Mouse (Mus musculus) lung, adult 18-20 months (tissue): ENCODE results near the gene Pdhx.

Experiments used
- DNase-seq, 2 experiments: peaks; one replicate each; pipeline ENCODE4 v3.0.0; 2022; ENCODE audit warnings: mixed read lengths in 2 of 2

Gene Pdhx

GRCm38 (mm10) chr2:103055820-103056219, 17.5 kb downstream of the Pdhx start:
- no peak for DNase-seq

GRCm38 (mm10) chr2:103051937-103052893, 21.1 kb downstream of the Pdhx start:
- DNase-seq = no peak

- DNase-seq = no peak
These were observed 28.0 kb downstream of the Pdhx start for GRCm38 (mm10) chr2:103045286-103045685.

GRCm38 (mm10) chr2:103040896-103041295, 32.4 kb downstream of the Pdhx start:
- no peak for DNase-seq

- DNase-seq = peak in 1 of 2 experiments; percentile 60
These were observed 35.5 kb downstream of the Pdhx start for GRCm38 (mm10) chr2:103037831-103038230.

- no peak for DNase-seq
These were observed 50.6 kb downstream of the Pdhx start for GRCm38 (mm10) chr2:103022728-103023127.

DNA sequence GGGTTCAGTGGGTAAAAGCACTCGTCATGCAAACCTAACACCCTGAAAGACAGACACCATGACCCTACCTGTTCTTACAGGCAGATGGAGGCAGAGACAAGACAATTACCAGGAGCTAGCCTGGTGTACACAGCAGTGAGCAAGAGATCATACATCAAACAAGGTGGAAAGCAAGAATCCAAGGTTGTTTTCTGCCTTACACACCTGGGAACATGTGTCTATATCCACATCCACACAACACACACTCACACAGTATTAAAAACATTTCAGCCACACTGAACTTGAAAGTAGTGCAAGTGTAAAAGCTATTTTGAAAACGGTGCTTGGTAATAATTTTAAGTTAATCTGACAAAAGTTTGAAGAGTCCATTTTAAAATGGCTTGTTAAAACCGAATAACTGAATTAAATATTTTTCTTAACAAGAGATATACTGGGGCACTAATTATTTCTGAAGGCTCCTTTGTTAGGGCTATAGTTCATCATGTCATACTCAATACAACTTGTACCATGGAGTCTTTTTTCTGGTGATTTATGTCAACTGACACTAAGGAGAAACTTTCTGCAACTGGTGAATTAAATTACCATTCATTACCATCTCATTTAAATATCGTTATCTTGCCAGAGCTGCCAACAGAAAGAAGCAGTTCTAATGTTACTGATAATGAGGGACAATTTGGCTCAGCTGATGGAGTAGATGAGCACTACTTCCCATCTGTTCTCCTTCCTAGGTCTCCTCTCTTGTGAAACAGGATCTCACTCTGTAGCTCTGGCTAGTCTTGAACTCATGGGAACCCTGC, 52.9 kb downstream of the Pdhx start:
- no peak for DNase-seq

DNA sequence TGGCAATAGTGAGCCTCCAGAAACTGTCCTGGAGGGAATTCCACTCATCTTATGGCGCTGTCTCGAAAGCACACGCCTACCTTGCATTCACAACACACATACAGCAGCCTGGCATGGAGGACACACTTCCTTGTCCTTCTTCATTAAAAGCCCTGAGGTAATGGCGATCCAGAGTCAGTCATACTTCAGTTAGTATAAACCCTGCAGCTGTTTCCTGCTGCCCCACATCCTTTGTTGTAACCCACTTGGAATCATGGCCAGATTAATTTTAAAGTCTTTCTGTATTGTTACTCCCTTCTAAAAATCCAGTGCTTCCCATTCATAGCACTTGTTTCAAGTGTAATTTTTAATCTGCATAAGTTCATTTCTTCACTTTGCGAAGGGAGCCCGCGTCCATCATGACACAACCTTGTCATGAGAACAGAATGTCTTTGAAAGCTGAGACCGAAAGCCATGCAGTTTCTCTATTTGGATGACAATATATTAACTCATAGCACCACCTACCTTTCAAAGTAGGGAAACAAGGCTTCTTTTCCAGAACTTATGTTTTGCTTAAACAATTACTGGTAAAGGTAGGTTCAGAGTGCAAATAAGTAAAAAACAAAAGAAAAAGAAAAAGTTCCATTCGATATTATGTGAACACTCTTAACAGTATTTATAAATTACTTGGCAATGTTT, 54.4 kb downstream of the Pdhx start:
- peak in 1 of 2 experiments; percentile 37 for DNase-seq

DNA sequence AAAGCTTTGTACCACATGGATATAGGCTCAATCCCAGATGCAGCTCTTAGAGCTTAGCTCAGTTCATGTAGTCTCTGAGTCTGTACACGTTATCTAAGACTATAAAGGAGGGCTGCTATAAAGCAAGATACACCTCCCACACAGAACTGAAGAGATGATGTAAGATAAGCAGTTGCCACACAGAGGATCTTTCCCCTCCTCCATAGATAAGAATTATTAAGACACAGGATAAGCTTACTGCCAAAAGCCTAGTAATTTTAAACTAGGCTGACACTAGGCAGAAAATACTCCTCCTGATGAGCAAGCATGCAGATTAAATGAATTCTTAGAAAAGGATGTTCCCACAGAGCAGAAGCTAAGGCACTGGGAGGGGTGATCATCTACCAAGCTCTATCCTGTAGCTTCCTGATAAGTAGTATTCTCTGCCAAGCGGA, 55.9 kb downstream of the Pdhx start:
- no peak for DNase-seq

GRCm38 (mm10) chr2:103016089-103016488, 57.2 kb downstream of the Pdhx start:
- DNase-seq = no peak

- no peak for DNase-seq
These were observed 60.3 kb downstream of the Pdhx start for GRCm38 (mm10) chr2:103012782-103013575.

GRCm38 (mm10) chr2:103008221-103008620, 65.1 kb downstream of the Pdhx start:
- DNase-seq = no peak

- no peak for DNase-seq
These were observed 68.7 kb downstream of the Pdhx start for GRCm38 (mm10) chr2:103004599-103004998.

GRCm38 (mm10) chr2:102999153-102999575, 74.1 kb downstream of the Pdhx start:
- DNase-seq = no peak

- DNase-seq = no peak
These were observed 75.0 kb downstream of the Pdhx start for GRCm38 (mm10) chr2:102998356-102998755.

GRCm38 (mm10) chr2:102997874-102998273, 75.4 kb downstream of the Pdhx start:
- DNase-seq = no peak

GRCm38 (mm10) chr2:102993841-102994607, 79.3 kb downstream of the Pdhx start:
- peak in 1 of 2 experiments; percentile 44 for DNase-seq

DNA sequence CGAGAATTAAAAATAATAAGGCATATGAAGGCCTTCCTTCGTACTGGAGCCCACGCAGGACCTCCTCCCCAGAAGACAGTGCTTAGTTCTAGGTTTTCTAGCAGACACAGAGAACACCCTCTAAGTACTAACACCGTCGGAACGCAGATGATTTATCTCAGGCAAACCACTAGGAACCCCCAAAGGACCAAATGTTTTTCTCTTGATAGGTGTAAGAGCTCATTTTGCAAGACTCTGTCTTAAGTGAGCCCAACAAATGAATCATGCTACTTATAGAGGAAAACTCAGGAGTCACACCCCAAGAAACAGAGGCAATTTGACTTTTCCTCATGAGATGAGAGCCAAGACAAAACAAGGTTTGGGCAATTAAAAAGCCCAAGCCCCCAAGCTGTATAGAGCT, 80.9 kb downstream of the Pdhx start:
- no peak for DNase-seq

- no peak for DNase-seq
These were observed 83.0 kb downstream of the Pdhx start for GRCm38 (mm10) chr2:102990301-102990702.

- no peak for DNase-seq
These were observed 83.9 kb downstream of the Pdhx start for GRCm38 (mm10) chr2:102989446-102989845.

GRCm38 (mm10) chr2:102987708-102988010, 85.7 kb downstream of the Pdhx start:
- DNase-seq = no peak
